Mouse (Mus musculus): ENCODE data around the gene Chst8.

Gene Chst8

DNA sequence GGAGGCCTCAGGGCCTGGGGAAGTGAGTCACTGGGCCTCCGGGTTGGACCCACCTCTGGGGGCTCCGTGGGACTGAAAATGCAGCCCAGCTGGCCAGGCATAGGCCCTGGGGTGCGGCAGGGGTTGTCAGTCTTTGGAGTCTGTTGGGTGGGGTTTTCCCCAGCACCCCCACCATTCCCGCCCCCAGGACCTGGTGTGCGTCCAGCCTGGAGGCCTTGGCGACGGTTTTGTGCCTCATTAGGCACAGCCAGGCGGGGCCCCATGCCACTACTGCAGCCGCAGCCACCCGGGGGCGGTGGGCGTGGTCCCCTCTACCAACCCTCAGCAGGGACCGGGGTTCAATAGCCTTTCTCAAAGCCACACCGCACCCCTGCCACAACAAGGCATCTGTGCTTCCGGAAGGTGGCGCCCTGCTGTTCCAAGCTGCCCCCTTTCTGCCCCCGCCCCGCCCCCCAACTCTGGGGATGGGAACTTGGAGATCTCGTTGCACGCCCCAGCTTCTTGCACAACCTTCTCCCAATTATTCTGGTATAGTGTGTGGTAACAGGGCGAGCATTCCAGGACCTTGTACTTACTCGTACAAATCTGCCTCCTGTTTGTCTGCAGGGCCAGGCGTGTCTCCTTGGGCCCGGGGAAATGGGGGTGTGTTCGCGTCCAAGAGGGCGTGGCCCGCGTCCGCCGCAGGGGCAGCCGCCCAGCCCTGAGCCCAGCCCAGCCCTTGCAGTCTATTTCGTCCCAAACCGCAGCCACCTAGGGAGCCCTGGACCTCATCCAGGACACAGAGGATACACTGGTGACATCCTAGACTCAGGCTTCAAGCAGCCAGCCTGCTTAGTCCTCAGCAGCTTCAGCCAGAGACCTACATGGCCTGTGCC, 182.1 kb downstream of the Chst8 start:
- DNase-seq (ENCODE audit: low read depth, low spot score) = no peak

DNA sequence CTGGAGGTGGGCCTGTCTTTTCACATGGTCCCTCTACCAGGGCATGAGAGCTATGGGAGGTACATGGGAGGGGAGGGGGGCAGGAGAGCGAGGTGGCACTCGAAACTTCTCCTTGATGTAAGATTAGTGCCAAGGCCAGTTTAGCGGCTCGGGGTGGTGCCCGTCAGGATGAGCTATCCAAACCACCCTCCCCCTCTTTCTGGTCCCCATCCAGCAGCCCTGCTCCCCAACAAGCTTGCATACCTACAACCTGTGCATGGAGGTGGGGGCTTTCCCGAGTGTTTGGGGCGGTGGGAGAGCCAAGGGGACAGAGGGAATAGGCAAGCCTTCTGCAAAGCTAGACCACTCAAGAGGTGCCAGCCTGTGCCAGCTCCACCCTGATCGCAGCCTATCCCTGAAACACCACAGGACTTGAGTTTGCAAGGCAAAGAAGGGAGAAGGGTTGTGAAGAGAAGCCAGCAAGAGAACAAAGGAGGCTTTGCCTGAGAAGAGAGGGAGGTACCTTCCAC, 182.8 kb downstream of the Chst8 start:
- DNase-seq (ENCODE audit: low read depth, low spot score) = no peak

Measured in WW6 (cell line).